Mouse (Mus musculus) erythroblast, embryonic 14.5 days (primary cell): Measurements from ENCODE around the gene Prkca.

Experiments used
- GATA1 ChIP-seq: IDR thresholded peaks from 2 replicates; pipeline ENCODE4 v1.6.1; 2012; ENCODE audit warnings: low read length, inconsistent platforms, mixed read lengths
- TAL1 ChIP-seq: IDR thresholded peaks from 3 replicates; pipeline ENCODE4 v1.6.1; 2012; ENCODE audit warnings: low read length, inconsistent platforms, mixed read lengths

DNA sequence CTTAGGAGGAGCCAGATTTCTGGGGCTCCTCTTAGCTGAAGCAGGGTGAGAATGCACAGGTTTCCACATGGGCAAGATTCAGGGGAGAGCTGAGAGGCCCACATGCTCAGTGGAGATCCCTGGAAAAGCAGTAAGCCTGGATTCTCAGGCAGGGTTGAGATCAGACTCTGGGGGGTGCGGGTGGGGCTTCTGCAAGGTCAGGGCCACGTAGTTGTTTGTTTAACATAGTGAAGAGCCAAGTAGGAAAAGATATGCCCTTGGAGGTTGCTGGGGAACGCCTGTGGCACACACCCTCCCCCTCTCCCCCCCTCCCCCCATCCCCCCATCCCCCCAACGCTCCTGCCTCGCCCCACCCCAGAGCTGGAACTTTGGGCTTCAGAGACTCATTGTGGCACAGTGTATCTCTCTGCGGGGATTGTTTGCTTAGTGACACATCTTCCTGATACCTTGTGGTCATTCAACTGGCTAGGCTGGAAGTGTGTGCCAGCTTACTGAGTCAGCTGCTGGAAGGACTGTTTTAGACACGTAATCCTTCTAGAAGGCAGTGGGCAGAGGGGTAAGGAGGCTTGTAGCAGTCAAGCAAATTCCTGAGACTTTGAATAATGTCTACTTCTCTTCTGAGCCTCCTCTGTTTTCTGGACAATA lies 21.3 kb upstream of the Prkca start:
- TF ChIP-seq GATA1, result no peak
- no peak for TF ChIP-seq TAL1
